Mouse (Mus musculus): ENCODE results near the gene Nipbl.

- TF ChIP-seq CTCF (IDR thresholded peaks at IDR 0.05; ENCODE audit: low read depth) (no peak), EP300 (IDR thresholded peaks at IDR 0.05; ENCODE audit: low read depth) (no peak)
Measured at GRCm38 (mm10) chr15:8302944-8303343, 141.3 kb downstream of the Nipbl start.
